Mouse (Mus musculus): Measurements from ENCODE around the gene Ahnak2.

- TF ChIP-seq CTCF (IDR thresholded peaks at IDR 0.05; ENCODE audit: extremely low read depth, insufficient read depth, low read length) (no peak), POLR2A (IDR thresholded peaks at IDR 0.05; ENCODE audit: extremely low read depth, insufficient read depth, low read length) (no peak)
These were observed 28.0 kb downstream of the Ahnak2 start for GRCm38 (mm10) chr12:112774481-112774880.

Measured in cortical plate, adult 2 months (tissue).